Mouse (Mus musculus) hindbrain, embryonic 11.5 days (tissue): Measurements from ENCODE around the gene Lrrc58. TPM values are rescaled to one million over a fixed set of nuclear protein-coding genes. Genes with fewer than 3 reads are reported as not detected.

Experiments
- ATAC-seq: fragments of 200-750 bp; cut with Nextera tagmentation; 2 replicates; pipeline ENCODE4 v1.8.0; 2017; ENCODE audit warnings: mild to moderate bottlenecking, moderate TSS enrichment, moderate library complexity; ENCODE audit not compliant: low FRiP score
- DNase-seq: peaks from one replicate; pipeline ENCODE4 v3.0.0-alpha.2; 2015; ENCODE audit warnings: low spot score
- H3K27ac ChIP-seq: fragments of 300-500 bp; sonication (generic); 2 replicates; pipeline ENCODE4 v1.5.1; 2014; ENCODE audit warnings: mild to moderate bottlenecking, low read depth, low read length
- H3K27me3 ChIP-seq: fragments of 300-500 bp; sonication (generic); 2 replicates; pipeline ENCODE4 v1.6.1; 2014; ENCODE audit warnings: mild to moderate bottlenecking, low read length, moderate library complexity, mixed read lengths; ENCODE audit not compliant: control insufficient read depth, insufficient read depth
- H3K36me3 ChIP-seq: fragments of 300-500 bp; sonication (generic); 2 replicates; pipeline ENCODE4 v1.6.1; 2014; ENCODE audit warnings: mild to moderate bottlenecking, low read length, moderate library complexity, mixed read lengths; ENCODE audit not compliant: control insufficient read depth, insufficient read depth
- H3K4me1 ChIP-seq: fragments of 300-500 bp; sonication (generic); replicated peaks from 2 replicates; pipeline ENCODE4 v1.6.1; 2014; ENCODE audit warnings: low read length, mixed read lengths; ENCODE audit not compliant: control insufficient read depth, insufficient read depth
- H3K4me2 ChIP-seq: fragments of 300-500 bp; sonication (generic); replicated peaks from 2 replicates; pipeline ENCODE4 v1.6.1; 2014; ENCODE audit warnings: mild to moderate bottlenecking, low read depth, low read length
- H3K4me3 ChIP-seq: fragments of 300-500 bp; sonication (generic); 2 replicates; pipeline ENCODE4 v1.5.1; 2014; ENCODE audit warnings: low read depth, low read length
- H3K9ac ChIP-seq: fragments of 300-500 bp; sonication (generic); 2 replicates; pipeline ENCODE4 v1.6.1; 2014; ENCODE audit warnings: low read depth, low read length
- H3K9me3 ChIP-seq: fragments of 300-500 bp; sonication (generic); 2 replicates; pipeline ENCODE4 v1.6.1; 2016; ENCODE audit warnings: low read length; ENCODE audit not compliant: control insufficient read depth
- WGBS: fragments of 180-500 bp; shearing (Covaris S2); extraction: QIAGEN DNeasy Blood & Tissue Kit; methylation state at CpG from one replicate; pipeline ENCODE4 v1.1.7; 2014; 5-methylcytosine and 5-hydroxymethylcytosine counted together
- polyA plus RNA-seq: library from polyadenylated mRNA; unstranded; fragments of >200 nt; fragmentation: Nextera tagmentation; extraction: Ambion mirVana; gene quantifications from 2 replicates; pipeline ENCODE4 v1.2.1, GENCODE M21; 2014

The Lrrc58 gene
- polyA plus RNA-seq, 1 experiment from 2014 or later = 63.8 TPM

DNA sequence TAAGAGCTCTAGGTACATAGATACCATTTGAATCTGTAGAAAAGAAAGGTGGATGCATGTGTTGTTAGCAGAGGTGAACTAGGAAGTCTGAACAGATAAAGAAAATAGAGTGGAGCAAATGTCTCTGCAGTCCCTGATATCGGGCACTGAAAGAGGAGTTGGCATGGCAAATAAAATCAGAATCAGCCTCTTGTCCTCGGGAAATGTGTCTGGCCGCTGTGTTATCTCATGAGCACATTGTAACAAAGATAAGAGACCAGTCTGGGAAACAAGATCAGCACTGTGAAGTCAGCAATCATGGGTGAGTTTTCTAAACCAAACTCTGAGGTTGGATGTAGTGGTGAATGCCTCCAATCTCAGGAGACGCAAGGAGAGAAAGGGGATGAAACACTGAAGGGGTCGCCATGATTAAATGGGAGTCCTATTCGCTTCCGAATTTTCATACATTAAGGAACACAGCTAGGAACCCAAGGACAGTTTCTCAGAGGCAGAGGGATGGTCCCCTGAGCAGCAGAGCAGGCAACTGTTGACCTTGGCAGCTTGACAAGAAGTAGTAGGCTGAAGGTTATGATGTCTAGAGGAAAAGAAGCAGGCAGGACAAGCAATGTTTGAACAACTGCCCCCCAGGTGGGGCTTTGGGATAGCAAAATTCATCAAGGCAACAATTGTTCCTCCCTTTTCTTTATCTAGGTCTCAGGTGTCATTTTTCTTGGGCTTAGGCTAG is 22.8 kb upstream of the Lrrc58 start:
- H3K4me2 ChIP-seq = no peak overlapping the region
- no peak overlapping the region for H3K4me3 ChIP-seq
- no peak for ATAC-seq
- WGBS = 89% methylated on average over 7 of the region's 7 CpGs
- H3K9me3 ChIP-seq = no peaks in the 10 kb centered on the region
- no peaks in the 10 kb centered on the region for H3K27me3 ChIP-seq
- no peaks in the 10 kb centered on the region for H3K36me3 ChIP-seq
- H3K27ac ChIP-seq = no peak overlapping the region
- DNase-seq = no peak
- no peaks in the 10 kb centered on the region for H3K4me1 ChIP-seq
- H3K9ac ChIP-seq = no peak overlapping the region

DNA sequence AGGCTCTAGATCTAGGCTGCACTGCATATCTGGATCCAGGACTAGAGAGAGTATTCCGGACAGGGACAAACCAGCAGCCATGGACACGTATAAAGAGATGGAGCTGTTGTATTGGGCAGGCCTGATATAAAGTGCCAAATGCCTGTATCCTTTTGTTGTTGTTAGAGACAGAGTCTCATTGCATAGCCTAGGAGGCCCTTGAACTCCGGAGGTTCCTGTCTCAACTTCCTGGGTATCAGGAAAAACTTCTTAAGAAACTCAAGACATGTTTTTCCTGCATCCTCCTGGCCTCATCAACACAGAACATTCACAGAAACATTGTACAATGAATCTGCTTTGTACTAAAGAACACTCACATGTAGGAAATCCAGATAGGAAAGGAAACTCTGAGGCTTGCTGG is 21.1 kb upstream of the Lrrc58 start:
- Histone ChIP-seq H3K36me3 (no peaks in the 10 kb centered on the region), H3K4me2 (no peak overlapping the region), H3K27me3 (no peaks in the 10 kb centered on the region), H3K27ac (no peak overlapping the region), H3K9me3 (no peaks in the 10 kb centered on the region), H3K4me3 (no peak overlapping the region), H3K4me1 (no peaks in the 10 kb centered on the region), H3K9ac (no peak overlapping the region)
- WGBS = 92% methylated on average over 3 of the region's 3 CpGs
- DNase-seq (no peak), ATAC-seq (no peak)

DNA sequence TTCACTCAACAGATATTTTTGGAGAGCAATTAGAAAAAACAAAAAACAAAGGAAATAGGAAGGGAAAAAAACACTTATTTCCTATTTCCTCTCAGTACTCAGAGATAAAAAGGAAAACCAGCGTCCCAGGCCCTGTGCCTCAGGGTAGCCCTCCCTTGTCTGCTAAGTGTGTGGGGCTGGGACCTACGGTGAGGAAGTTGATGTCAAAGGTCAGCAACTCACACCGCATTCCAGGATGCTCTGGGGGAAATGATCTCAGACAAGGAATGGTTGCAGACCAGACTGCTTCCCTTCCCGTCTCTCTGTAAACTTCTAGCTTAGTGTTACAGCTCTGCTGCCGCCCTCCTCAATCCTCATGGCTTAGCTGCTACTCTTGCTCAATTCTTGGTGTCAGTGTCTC is 16.8 kb upstream of the Lrrc58 start:
- ATAC-seq = no peak
- no peak overlapping the region for H3K4me2 ChIP-seq
- no peak overlapping the region for H3K4me3 ChIP-seq
- H3K36me3 ChIP-seq = no peaks in the 10 kb centered on the region
- 39% methylated on average over 5 of the region's 5 CpGs for WGBS
- H3K9ac ChIP-seq = no peak overlapping the region
- peak; percentile 28 for DNase-seq
- H3K9me3 ChIP-seq = no peaks in the 10 kb centered on the region
- H3K27ac ChIP-seq = no peak overlapping the region
- no peaks in the 10 kb centered on the region for H3K27me3 ChIP-seq
- no peaks in the 10 kb centered on the region for H3K4me1 ChIP-seq

DNA sequence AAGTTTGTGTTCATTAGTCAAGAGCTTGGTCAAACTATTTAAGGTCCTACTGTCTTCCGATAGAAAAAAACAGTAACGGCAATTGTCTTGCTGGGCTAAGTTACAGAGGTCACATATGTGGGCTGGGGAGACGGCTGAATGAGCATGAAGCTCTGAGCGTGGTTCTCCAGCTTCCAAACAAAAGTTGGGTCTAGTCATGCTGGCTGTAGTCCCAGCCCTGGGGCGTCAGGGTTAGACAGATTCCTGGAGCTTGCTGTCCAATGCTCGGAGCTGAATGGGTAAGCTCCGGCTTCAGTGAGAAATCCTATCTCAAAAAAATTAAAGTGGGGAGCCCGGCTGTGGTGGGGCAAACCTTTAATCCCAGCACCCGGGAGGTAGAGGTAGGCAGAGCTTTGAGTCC is 14.9 kb upstream of the Lrrc58 start:
- no peak overlapping the region for H3K4me2 ChIP-seq
- DNase-seq = no peak
- H3K4me1 ChIP-seq = no peaks in the 10 kb centered on the region
- H3K9ac ChIP-seq = no peak overlapping the region
- WGBS = 69% methylated on average over 9 of the region's 9 CpGs
- no peaks in the 10 kb centered on the region for H3K27me3 ChIP-seq
- no peak overlapping the region for H3K27ac ChIP-seq
- H3K36me3 ChIP-seq = no peaks in the 10 kb centered on the region
- H3K4me3 ChIP-seq = no peak overlapping the region
- no peaks in the 10 kb centered on the region for H3K9me3 ChIP-seq
- ATAC-seq = no peak

DNA sequence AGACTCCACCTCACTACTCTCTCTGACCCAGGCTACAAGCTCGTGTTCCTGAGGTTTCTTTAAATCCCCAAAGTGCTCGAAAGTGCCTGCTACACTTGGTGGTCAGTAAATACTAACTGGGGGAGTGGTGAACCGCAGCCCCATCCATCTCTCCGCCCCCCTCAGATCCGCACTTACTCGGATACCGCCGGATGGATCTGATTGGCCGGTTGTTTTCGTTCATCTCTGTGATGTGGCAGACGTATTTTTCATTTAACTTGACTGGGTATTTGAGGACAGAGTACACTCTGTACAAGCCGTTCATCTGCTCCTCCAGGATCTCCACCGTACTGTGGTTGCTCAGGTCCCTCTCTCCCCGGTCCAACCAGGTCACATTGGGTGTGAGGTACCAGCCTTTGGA is 14.1 kb upstream of the Lrrc58 start:
- no peak overlapping the region for H3K27ac ChIP-seq
- H3K36me3 ChIP-seq = no peaks in the 10 kb centered on the region
- no peaks in the 10 kb centered on the region for H3K9me3 ChIP-seq
- no peak overlapping the region for H3K4me2 ChIP-seq
- no peak overlapping the region for H3K4me3 ChIP-seq
- H3K27me3 ChIP-seq = no peaks in the 10 kb centered on the region
- no peaks in the 10 kb centered on the region for H3K4me1 ChIP-seq
- ATAC-seq (no peak), DNase-seq (no peak)
- H3K9ac ChIP-seq = no peak overlapping the region
- WGBS = 68% methylated on average over 14 of the region's 14 CpGs

DNA sequence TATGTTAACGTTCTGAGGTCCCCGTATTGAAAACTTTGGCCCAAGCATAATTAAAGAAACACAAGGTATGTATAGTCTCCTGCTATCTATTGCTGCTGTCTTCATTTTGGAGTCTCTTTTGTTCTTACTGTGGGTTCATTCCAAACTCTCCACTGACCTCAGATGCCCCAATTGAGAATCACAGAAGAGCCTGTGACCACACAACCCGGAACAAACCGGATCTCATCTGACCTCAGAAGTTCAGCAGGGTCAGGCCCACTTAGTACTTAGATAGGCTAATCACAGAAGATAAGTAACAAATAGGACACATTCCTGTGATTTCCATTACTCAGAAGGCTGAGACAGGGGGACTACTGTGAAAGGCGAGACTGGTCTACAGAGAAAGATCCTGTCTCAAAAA is 13.6 kb upstream of the Lrrc58 start:
- H3K36me3 ChIP-seq = no peaks in the 10 kb centered on the region
- WGBS = 66% methylated on average over 5 of the region's 5 CpGs
- ATAC-seq = no peak
- H3K4me1 ChIP-seq = no peaks in the 10 kb centered on the region
- no peak overlapping the region for H3K4me3 ChIP-seq
- no peak overlapping the region for H3K27ac ChIP-seq
- no peak overlapping the region for H3K9ac ChIP-seq
- no peak for DNase-seq
- H3K9me3 ChIP-seq = no peaks in the 10 kb centered on the region
- H3K4me2 ChIP-seq = no peak overlapping the region
- no peaks in the 10 kb centered on the region for H3K27me3 ChIP-seq

DNA sequence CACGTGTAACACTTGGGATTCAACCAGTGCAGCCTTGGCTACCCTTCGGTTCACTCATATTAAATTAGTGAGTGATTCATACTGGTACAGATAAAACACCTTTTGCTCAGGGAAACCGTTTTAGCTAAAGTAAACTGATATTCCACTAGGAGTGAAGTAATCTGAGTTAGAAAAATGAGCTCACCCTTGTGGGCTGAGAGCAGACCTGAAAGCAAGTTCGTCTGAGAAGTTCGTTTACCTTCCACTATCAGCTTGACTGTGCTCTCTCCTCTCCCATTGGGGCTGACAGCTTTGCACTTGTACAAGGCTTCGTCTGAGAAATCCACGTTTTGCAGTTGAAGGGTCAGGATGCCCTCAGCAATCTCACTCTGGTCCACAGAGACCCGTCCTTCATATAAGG is 12.6 kb upstream of the Lrrc58 start:
- ATAC-seq (no peak), DNase-seq (no peak)
- Histone ChIP-seq H3K4me3 (no peak overlapping the region), H3K27ac (no peak overlapping the region), H3K4me1 (no peaks in the 10 kb centered on the region), H3K9ac (no peak overlapping the region), H3K9me3 (no peaks in the 10 kb centered on the region), H3K36me3 (no peaks in the 10 kb centered on the region), H3K27me3 (no peaks in the 10 kb centered on the region), H3K4me2 (no peak overlapping the region)
- 75% methylated on average over 8 of the region's 8 CpGs for WGBS

DNA sequence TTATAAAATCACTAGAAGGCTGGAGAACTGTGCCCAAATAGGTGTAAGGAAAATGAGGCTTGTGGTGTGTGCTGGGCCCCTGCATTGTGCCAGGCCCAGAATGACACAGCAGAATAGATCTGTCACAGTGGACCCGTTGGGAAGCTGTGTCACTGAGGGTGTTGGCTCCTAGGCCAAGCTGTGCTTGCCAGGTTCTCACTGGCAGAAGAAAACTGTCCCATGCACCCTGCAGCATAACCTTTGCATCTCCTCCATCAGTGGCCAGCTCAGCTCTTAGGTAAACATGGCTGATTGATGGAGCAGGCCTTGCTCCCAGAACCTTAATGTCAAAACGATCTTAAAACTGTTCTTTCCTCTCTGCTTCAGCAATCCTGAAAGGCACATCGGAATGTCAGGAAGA is 11.9 kb upstream of the Lrrc58 start:
- WGBS = 67% methylated on average over 3 of the region's 3 CpGs
- H3K27ac ChIP-seq = no peak overlapping the region
- no peak overlapping the region for H3K9ac ChIP-seq
- no peak overlapping the region for H3K4me3 ChIP-seq
- no peak for ATAC-seq
- no peak for DNase-seq
- H3K4me2 ChIP-seq = no peak overlapping the region
- H3K9me3 ChIP-seq = no peaks in the 10 kb centered on the region
- H3K27me3 ChIP-seq = no peaks in the 10 kb centered on the region
- no peaks in the 10 kb centered on the region for H3K4me1 ChIP-seq
- H3K36me3 ChIP-seq = no peaks in the 10 kb centered on the region

DNA sequence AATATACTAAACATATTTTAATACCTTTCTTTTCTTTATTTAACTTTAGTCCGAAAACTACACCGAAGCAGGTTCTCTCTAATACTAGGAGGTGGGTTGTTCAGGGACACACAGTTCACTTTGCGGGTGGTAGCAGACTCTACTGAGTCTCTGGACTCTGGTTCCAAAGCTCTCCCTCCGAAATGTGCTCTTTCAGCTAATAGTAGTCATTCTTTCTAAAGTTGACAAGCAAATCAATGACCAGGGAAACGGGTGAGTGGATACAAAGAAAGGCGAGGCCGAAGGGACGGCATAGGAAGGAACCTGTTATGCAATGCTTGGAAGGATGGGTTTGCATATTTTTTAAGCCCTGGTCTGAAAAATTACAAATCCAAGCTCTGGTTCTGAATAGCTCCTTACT is 10.7 kb upstream of the Lrrc58 start:
- WGBS = 48% methylated on average over 8 of the region's 8 CpGs
- H3K4me3 ChIP-seq = no peak overlapping the region

More for the DNA sequence above, 10.7 kb upstream of the Lrrc58 start:
- H3K4me2 ChIP-seq = no peak overlapping the region
- H3K27ac ChIP-seq = no peak overlapping the region
- H3K36me3 ChIP-seq = no peaks in the 10 kb centered on the region
- no peaks in the 10 kb centered on the region for H3K27me3 ChIP-seq
- DNase-seq (no peak), ATAC-seq (no peak)
- H3K9me3 ChIP-seq = no peaks in the 10 kb centered on the region
- no peaks in the 10 kb centered on the region for H3K4me1 ChIP-seq
- H3K9ac ChIP-seq = no peak overlapping the region
